Mouse (Mus musculus): Measurements from ENCODE around the gene Mtrf1l.

DNA sequence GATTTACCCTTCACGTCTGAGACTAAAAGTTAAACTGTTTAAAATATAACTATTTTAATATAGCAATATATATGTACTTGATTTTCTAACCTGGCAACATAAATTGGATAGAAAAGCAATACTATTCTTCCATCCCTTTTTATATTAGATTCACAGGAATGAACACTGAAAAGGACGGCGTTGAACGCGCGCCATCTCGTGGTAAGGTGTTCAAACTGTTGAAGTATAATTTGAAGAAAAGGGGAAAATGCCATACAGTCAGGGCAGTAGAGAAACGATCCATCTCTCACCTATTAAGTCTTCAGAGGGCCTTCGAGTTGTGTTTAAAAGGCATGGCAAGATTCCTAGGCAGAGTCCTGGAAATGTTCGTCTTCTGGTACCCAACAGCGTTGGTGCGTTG, 33.1 kb downstream of the Mtrf1l start:
- peak; percentile 70 for TF ChIP-seq CTCF (IDR thresholded peaks at IDR 0.05; ENCODE audit: low read depth)
- TF ChIP-seq EP300 (IDR thresholded peaks at IDR 0.05; ENCODE audit: low read depth): no peak

Data from liver, postnatal 0 days (tissue).